Mouse (Mus musculus): ENCODE measurements around the gene Ror1.

Gene Ror1

DNA sequence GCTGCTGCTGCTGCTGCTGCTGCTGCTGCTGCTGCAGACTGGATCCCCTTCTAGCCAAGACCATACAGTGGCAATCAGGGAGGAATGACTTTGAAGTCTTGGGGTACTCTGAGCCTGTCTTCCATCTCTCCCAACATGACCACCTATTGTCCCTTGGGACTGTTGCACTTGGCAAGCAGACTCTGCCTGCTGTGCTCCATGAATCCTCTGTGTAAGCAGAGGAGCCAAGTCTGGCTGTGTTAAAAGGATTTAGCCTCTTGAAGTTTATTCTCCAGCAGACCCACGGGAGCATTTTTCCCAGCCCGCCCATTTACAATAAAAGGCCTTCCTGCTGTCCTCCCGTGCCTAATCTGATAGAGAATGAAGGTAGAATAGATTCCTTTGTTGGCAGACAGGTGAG, 327.2 kb downstream of the Ror1 start:
- ATAC-seq (ENCODE audit: insufficient number of reproducible peaks, low FRiP score, low TSS enrichment): no peak

DNA sequence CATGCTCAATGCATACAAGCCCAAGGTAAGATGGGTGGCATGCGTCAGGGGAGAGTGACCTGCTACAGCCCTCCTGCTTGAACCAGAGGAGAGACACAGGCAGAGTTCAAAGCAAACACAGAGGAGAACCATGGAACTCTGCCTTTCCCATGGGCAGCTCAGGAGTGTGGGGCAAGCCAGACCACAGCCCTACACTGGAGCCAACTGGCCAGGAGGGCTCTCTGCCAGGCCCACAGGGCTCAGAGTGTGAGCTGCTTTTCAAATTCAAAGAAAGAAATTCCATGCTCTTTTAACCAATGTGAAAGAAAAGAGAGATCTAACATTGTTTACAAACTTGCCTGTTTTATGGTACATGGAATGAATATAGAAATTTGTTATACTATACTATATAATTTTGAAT, 330.5 kb downstream of the Ror1 start:
- ATAC-seq (ENCODE audit: insufficient number of reproducible peaks, low FRiP score, low TSS enrichment): no peak

DNA sequence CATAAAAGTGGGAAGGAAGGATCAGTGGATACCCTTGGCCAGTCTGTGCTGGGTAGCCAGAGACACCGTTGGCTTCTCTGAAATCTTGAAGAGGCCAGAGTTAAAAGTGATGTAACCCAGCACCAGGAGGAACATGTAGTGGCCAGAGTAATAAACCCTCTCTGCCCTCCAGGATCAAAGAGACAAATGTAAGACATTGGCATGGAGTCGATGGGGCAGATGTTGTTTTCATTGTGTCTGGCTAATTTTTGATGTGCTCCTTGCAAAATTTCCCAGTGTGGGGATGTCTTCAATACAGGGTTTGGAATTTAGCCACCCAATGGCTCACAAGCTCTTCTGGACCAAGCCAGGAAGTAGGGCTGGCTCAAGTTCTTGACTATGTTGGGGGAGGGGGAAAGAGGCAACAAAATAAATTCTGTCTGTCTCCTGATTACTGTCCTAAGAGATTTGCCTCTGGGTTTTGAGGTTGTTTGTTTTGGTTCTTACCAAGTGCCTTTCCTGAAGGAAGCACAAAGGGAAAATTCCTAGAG, 333.8 kb downstream of the Ror1 start:
- ATAC-seq (ENCODE audit: insufficient number of reproducible peaks, low FRiP score, low TSS enrichment): no peak

DNA sequence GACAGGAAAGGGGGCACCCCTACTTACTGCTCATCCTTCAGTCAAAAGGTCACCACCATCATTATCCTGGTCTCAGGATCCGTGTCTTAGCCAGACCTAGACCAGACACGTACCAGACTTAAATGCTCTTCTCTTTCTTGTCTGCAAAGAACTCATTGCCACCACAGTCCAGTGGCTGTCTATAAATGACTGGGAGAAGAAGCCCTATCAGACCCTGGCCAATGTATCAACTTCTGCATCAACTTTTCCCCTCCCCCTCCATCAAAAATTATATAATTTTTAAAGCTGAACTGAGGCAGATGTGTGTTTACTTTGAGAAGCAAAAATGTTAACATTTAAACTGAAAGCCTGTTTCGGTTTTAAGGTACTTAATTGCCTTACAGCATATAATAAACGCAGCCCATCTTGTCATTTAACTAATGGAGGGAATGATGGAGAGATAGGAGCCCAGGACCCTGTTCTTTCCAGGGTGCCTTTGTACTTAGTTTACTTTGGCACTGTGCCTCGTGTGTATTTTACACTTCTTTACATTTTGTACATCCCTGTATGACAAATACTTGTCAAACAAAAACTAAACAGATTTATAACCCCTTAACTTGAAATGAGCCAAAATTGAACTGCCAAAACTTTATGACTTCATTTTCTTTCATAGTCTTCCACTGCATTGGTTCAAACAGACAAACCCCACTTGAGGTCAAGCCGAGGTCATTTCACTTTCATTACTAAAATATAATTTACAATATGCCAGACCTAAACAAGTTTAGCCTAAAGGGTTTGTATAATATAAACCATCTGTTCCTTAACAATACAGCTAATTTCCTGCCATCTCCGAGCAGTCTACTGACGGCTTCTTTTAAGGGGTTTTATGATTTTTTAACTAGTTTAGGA, 339.9 kb downstream of the Ror1 start:
- no peak for ATAC-seq (ENCODE audit: insufficient number of reproducible peaks, low FRiP score, low TSS enrichment)

DNA sequence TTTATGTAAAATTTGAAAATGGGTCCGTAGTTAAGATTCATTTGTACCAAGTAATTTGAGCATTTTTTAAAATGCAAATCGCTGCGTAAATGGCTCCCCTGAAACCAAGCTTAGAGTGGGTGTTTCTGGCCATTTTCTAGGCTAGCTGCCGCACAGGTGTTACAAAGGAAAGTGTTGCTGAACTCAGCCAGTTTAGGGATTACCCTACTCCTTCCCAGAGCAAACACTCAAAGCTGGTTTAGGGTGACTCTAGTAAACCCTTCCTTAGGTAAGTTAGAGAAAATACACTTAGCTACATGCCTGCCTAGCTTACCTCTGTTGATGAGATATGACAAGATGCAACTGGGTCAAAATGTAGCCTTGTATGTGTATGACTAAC, 340.6 kb downstream of the Ror1 start:
- ATAC-seq (ENCODE audit: insufficient number of reproducible peaks, low FRiP score, low TSS enrichment): no peak

DNA sequence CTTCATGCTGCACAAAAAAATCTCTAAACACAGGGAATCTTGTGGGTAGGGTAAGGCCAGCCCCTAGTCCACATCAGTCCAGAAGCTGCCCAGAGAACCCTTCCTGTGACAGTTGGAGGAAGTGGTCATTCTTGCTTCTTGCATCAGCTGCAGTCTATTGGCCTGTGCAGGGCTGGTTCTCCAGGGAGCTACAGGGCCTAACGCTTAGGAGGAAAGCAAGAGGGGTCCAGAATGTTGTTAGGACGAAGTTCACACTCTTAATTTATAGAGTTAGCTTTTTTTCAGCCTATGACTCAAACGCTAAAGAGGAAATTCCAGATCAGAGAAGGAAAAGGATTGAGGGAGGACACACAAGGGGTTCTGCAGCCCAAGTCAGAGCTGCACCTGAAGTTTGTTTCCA, 351.3 kb downstream of the Ror1 start:
- no peak for ATAC-seq (ENCODE audit: insufficient number of reproducible peaks, low FRiP score, low TSS enrichment)

DNA sequence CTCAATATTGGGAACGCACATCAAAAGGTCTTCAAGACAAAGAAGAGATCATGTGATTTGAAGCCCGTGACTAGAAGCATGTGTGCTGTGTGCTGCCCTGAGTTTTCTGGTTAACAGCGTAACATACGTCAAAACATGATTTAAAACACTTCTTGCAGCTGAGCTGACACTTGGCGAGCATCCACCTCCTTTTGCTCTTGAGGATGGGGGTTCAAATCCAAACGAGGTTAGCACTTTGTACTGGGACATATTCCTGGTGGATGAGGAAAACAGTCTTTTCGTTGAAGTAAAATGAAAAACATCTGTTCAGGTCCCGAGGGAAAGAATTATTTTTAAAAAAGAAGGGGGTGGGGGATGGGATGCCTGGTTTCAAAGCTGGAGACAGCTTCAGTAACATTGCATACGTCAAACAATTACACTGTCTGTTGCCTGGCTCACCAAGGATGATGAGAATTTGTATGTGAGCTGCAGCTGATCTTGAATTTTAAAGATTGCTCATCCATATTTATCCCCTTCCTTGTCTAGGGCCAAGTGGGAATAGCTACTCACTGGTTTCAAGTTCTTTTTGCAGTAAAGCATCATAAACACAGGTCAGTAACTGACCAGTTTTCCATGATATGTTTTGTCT, 367.0 kb downstream of the Ror1 start:
- no peak for ATAC-seq (ENCODE audit: insufficient number of reproducible peaks, low FRiP score, low TSS enrichment)

DNA sequence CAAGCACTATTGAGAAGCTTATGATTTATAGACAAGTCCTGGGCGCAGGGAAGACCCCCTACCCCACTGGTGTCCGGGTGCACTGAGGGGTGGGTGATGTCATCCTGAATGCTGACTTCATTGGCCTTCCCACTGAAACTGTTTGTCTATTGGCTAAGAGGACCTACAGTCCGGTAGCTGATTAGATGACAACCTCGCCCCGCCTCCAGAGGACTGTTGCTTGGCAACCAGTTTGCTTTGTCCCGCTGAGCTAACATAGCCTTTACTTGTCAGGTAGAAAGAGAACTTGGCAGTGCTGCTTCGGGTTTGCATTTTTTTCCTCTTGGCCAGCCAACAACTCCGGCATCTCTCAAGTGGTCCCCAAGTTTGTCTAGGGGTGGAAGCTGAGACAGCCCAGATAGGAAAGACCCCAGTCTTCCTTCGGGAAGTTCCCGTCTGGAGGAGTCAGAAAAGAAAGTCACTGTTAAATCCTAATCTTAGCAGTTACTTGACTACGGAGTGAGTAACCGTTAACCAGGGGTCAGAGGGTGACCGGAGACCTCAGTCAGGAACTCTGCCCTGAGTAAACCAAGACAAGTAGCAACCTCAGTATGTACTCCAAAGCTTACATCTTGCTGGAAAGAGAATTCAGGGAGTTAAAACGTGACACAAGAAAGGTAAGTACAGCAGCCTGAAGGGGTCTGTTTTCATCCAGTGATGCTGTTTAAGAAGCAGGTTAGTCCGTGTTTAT, 383.2 kb downstream of the Ror1 start, which contains the start of gene Ube2u:
TSS of gene Ube2u (plus strand) at position 258 of the 730 bp plus-strand sequence.
- no peak for ATAC-seq (ENCODE audit: insufficient number of reproducible peaks, low FRiP score, low TSS enrichment)

DNA sequence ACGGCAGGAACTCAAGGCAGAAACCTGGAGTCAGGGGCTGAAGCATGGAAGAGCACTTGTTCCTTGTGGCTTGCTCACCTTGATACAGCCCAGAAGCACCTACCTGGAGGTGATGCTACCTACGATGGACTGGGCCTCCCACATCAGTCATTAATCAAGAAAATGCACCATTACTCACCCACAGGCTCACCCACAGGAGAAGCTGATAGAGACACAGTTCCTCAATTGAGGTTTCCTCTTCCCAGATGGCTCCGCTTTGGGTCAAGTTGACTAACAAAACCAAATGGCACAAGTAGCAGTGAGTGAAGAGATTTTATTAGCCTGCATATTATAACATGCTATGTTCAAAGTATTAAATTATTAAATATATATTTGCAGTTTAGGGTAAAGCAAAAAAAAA, 392.9 kb downstream of the Ror1 start:
- ATAC-seq (ENCODE audit: insufficient number of reproducible peaks, low FRiP score, low TSS enrichment): no peak

Measured in cerebellum, adult (tissue).